Mouse (Mus musculus) ovary, adult 18-20 months (tissue): ENCODE data around the gene Grid2.

ENCODE experiments used
- DNase-seq: peaks from one replicate; pipeline ENCODE4 v3.0.0; 2022; ENCODE audit warnings: low spot score, mixed read lengths

Gene Grid2

GRCm38 (mm10) chr6:64063858-64064257 is 808.2 kb downstream of the Grid2 start:
- no peak for DNase-seq

GRCm38 (mm10) chr6:64064704-64065103 is 809.0 kb downstream of the Grid2 start:
- no peak for DNase-seq

GRCm38 (mm10) chr6:64073406-64073805 is 817.7 kb downstream of the Grid2 start:
- DNase-seq, result no peak

GRCm38 (mm10) chr6:64077911-64078310 is 822.2 kb downstream of the Grid2 start:
- no peak for DNase-seq

- DNase-seq, result no peak
Measured at GRCm38 (mm10) chr6:64098662-64099061, 843.0 kb downstream of the Grid2 start.

- no peak for DNase-seq
Measured at GRCm38 (mm10) chr6:64114594-64114993, 858.9 kb downstream of the Grid2 start.

GRCm38 (mm10) chr6:64136275-64136674 is 880.6 kb downstream of the Grid2 start:
- DNase-seq, result no peak

- no peak for DNase-seq
Measured at GRCm38 (mm10) chr6:64148613-64149012, 892.9 kb downstream of the Grid2 start.

GRCm38 (mm10) chr6:64174995-64175612 is 919.4 kb downstream of the Grid2 start:
- no peak for DNase-seq

- DNase-seq, result no peak
Measured at GRCm38 (mm10) chr6:64193646-64194045, 938.0 kb downstream of the Grid2 start.

GRCm38 (mm10) chr6:64202396-64203122 is 946.9 kb downstream of the Grid2 start:
- no peak for DNase-seq

GRCm38 (mm10) chr6:64236351-64236750 is 980.7 kb downstream of the Grid2 start:
- no peak for DNase-seq

- DNase-seq, result no peak
Measured at GRCm38 (mm10) chr6:64240526-64240925, 984.9 kb downstream of the Grid2 start.

GRCm38 (mm10) chr6:64245951-64246350 is 990.3 kb downstream of the Grid2 start:
- no peak for DNase-seq

- DNase-seq, result no peak
Measured at GRCm38 (mm10) chr6:64251041-64251440, 995.4 kb downstream of the Grid2 start.

- no peak for DNase-seq
Measured at GRCm38 (mm10) chr6:64263517-64263916, 1007.8 kb downstream of the Grid2 start.

GRCm38 (mm10) chr6:64264224-64264623 is 1008.5 kb downstream of the Grid2 start:
- no peak for DNase-seq

- no peak for DNase-seq
Measured at GRCm38 (mm10) chr6:64274319-64275114, 1018.8 kb downstream of the Grid2 start.

- DNase-seq, result no peak
Measured at GRCm38 (mm10) chr6:64279927-64280326, 1024.3 kb downstream of the Grid2 start.

GRCm38 (mm10) chr6:64293761-64294160 is 1038.1 kb downstream of the Grid2 start:
- no peak for DNase-seq

GRCm38 (mm10) chr6:64297633-64298032 is 1042.0 kb downstream of the Grid2 start:
- no peak for DNase-seq

- no peak for DNase-seq
Measured at GRCm38 (mm10) chr6:64304709-64305476, 1049.2 kb downstream of the Grid2 start.
